Mouse (Mus musculus): ENCODE measurements around the gene Tnfsf9.

- TF ChIP-seq FLI1 (IDR thresholded peaks at IDR 0.05; ENCODE audit: low read length) (no peak), GATA1 (IDR thresholded peaks at IDR 0.05; ENCODE audit: borderline replicate concordance, low read length) (no peak)
Measured at GRCm38 (mm10) chr17:57078336-57078735, 26.8 kb upstream of the Tnfsf9 start, which contains the start of gene Dennd1c.

All from megakaryocyte, embryonic 14.5 days (primary cell).